Mouse (Mus musculus): ENCODE data around the gene Apold1. TPM values are rescaled to one million over a fixed set of nuclear protein-coding genes. Genes with fewer than 3 reads are reported as not detected.

Gene Apold1
- polyA plus RNA-seq, 1 experiment: 0.03 TPM

DNA sequence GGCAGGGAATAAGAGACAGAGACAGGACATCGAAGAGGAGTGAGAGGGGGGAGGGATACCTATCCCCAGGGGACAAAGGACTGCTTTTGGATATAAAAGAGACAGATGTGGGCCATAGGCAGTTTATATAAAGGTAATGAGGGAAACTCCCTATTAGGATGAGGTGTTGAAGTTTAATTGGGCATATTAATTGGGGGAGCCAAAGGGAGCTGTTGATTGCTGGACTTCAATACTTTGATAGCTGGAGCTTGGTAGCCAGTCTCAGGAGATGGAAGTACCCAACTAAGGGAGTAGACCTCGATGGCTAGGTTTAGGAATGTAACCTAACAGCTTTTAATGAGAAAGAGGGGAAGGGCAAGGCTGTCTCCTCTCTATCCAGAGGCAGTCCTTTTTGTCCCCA is 17.6 kb upstream of the Apold1 start:
- H3K27me3 ChIP-seq (ENCODE audit: control insufficient read depth): no peaks in the 10 kb centered on the region
- no peaks in the 10 kb centered on the region for H3K9me3 ChIP-seq (ENCODE audit: control insufficient read depth, low read length)
- peaks cover 10% of the 10 kb centered on the region for H3K36me3 ChIP-seq (ENCODE audit: control insufficient read depth)
- H3K4me1 ChIP-seq (ENCODE audit: control insufficient read depth): no peaks in the 10 kb centered on the region; the same call in 1 of the 2 replicates
- no peak for TF ChIP-seq GATA1 (IDR thresholded peaks at IDR 0.05; ENCODE audit: low read length)
- no peak for TF ChIP-seq TAL1 (IDR thresholded peaks at IDR 0.05; ENCODE audit: low read length)
- H3K4me3 ChIP-seq (replicated peaks): no peak overlapping the region

GRCm38 (mm10) chr6:134966681-134967080 is 14.8 kb upstream of the Apold1 start:
- H3K27me3 ChIP-seq (ENCODE audit: control insufficient read depth): no peaks in the 10 kb centered on the region; the same call in 1 of the 2 replicates
- no peak overlapping the region for H3K4me3 ChIP-seq (replicated peaks)
- TF ChIP-seq TAL1 (IDR thresholded peaks at IDR 0.05; ENCODE audit: low read length) (no peak), GATA1 (IDR thresholded peaks at IDR 0.05; ENCODE audit: low read length) (no peak)
- H3K9me3 ChIP-seq (ENCODE audit: control insufficient read depth, low read length): peaks cover 9% of the 10 kb centered on the region
- H3K4me1 ChIP-seq (ENCODE audit: control insufficient read depth): peaks cover 2% of the 10 kb centered on the region
- H3K36me3 ChIP-seq (ENCODE audit: control insufficient read depth): no peaks in the 10 kb centered on the region

DNA sequence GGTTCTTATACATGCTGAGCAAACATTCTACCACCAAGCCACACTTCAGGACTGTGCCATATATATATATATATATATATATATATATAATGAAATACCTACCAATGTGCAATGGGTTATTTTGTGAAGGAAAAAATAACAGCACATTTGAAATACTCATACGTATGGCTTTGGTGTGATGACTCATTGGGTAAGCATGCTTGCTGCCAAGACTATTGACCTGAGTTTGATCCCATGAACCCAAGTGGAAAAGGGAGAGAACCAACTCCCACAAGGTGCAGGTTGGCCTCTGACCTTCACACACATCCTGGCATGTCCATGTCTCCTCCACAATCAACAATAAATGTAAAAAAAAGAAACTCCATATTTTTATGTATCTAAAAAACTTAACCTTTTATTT is 13.2 kb upstream of the Apold1 start:
- TF ChIP-seq TAL1 (IDR thresholded peaks at IDR 0.05; ENCODE audit: low read length): no peak
- TF ChIP-seq GATA1 (IDR thresholded peaks at IDR 0.05; ENCODE audit: low read length): no peak
- Histone ChIP-seq H3K36me3 (ENCODE audit: control insufficient read depth) (no peaks in the 10 kb centered on the region), H3K9me3 (ENCODE audit: control insufficient read depth, low read length) (peaks cover 9% of the 10 kb centered on the region), H3K4me3 (replicated peaks) (no peak overlapping the region), H3K27me3 (ENCODE audit: control insufficient read depth) (no peaks in the 10 kb centered on the region; the same call in 1 of the 2 replicates), H3K4me1 (ENCODE audit: control insufficient read depth) (peaks cover 9% of the 10 kb centered on the region)

DNA sequence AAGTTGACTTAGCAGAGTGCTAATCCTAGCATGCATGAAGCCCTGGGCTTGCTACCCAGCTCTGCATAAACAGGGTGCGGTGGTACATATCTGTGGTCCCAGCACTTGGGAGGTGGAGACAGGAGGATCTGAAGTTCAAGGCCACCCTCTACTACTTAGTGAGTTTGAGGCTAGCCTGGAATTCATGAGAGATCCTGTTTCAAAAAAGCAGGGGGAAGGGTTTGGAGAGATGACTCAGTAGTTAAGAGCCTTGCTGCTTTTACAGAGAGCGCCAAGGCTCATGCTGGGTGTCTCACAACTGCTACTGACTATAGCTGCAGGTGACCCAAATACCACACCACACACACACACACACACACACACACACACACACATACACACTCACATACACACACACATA is 12.0 kb upstream of the Apold1 start:
- Histone ChIP-seq H3K4me1 (ENCODE audit: control insufficient read depth) (peaks cover 9% of the 10 kb centered on the region), H3K36me3 (ENCODE audit: control insufficient read depth) (no peaks in the 10 kb centered on the region), H3K9me3 (ENCODE audit: control insufficient read depth, low read length) (peaks cover 9% of the 10 kb centered on the region), H3K27me3 (ENCODE audit: control insufficient read depth) (no peaks in the 10 kb centered on the region; the same call in 1 of the 2 replicates), H3K4me3 (replicated peaks) (no peak overlapping the region)
- TF ChIP-seq TAL1 (IDR thresholded peaks at IDR 0.05; ENCODE audit: low read length): no peak
- TF ChIP-seq GATA1 (IDR thresholded peaks at IDR 0.05; ENCODE audit: low read length): no peak

GRCm38 (mm10) chr6:134972096-134972495 is 9.4 kb upstream of the Apold1 start:
- Histone ChIP-seq H3K4me1 (ENCODE audit: control insufficient read depth) (peaks cover 9% of the 10 kb centered on the region), H3K4me3 (replicated peaks) (no peak overlapping the region), H3K9me3 (ENCODE audit: control insufficient read depth, low read length) (peaks cover 9% of the 10 kb centered on the region), H3K36me3 (ENCODE audit: control insufficient read depth) (no peaks in the 10 kb centered on the region), H3K27me3 (ENCODE audit: control insufficient read depth) (peaks cover 3% of the 10 kb centered on the region)
- TF ChIP-seq GATA1 (IDR thresholded peaks at IDR 0.05; ENCODE audit: low read length): no peak
- no peak for TF ChIP-seq TAL1 (IDR thresholded peaks at IDR 0.05; ENCODE audit: low read length)

- no peaks in the 10 kb centered on the region for H3K36me3 ChIP-seq (ENCODE audit: control insufficient read depth)
- no peaks in the 10 kb centered on the region for H3K9me3 ChIP-seq (ENCODE audit: control insufficient read depth, low read length)
- H3K4me3 ChIP-seq (replicated peaks): no peak overlapping the region
- H3K27me3 ChIP-seq (ENCODE audit: control insufficient read depth): peaks cover 3% of the 10 kb centered on the region
- peaks cover 25% of the 10 kb centered on the region for H3K4me1 ChIP-seq (ENCODE audit: control insufficient read depth)
- TF ChIP-seq GATA1 (IDR thresholded peaks at IDR 0.05; ENCODE audit: low read length) (no peak), TAL1 (IDR thresholded peaks at IDR 0.05; ENCODE audit: low read length) (no peak)
These were observed 4.9 kb upstream of the Apold1 start for GRCm38 (mm10) chr6:134976628-134977027.

DNA sequence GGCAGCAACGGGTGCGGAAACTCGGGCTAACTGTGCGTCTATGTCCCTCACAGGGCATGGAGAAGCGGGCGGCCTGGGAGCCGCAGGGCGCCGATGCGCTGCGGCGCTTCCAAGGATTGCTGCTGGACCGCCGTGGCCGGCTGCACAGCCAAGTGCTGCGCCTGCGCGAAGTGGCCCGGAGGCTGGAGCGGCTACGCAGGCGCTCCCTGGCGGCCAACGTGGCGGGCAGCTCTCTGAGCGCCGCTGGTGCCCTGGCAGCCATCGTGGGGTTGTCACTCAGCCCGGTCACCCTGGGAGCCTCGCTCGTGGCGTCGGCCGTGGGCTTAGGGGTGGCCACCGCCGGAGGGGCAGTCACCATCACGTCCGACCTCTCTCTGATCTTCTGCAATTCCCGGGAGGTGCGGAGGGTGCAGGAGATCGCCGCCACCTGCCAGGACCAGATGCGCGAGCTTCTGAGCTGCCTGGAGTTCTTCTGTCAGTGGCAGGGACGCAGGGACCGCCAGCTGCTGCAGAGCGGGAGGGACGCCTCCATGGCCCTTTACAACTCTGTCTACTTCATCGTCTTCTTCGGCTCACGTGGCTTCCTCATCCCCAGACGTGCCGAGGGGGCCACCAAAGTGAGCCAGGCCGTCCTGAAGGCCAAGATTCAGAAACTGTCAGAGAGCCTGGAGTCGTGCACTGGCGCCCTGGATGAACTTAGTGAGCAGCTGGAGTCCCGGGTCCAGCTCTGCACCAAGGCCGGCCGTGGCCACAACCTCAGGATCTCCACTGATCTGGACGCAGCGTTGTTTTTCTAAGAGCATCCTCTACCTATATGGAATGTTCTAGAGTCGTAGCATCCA is 2.2 kb downstream of the Apold1 start:
- Histone ChIP-seq H3K36me3 (ENCODE audit: control insufficient read depth) (no peaks in the 10 kb centered on the region), H3K4me3 (replicated peaks) (peak overlapping the region; percentile 75), H3K4me1 (ENCODE audit: control insufficient read depth) (peaks cover 65% of the 10 kb centered on the region), H3K9me3 (ENCODE audit: control insufficient read depth, low read length) (no peaks in the 10 kb centered on the region), H3K27me3 (ENCODE audit: control insufficient read depth) (peaks cover 2% of the 10 kb centered on the region; the same call in 1 of the 2 replicates)
- TF ChIP-seq GATA1 (IDR thresholded peaks at IDR 0.05; ENCODE audit: low read length) (no peak), TAL1 (IDR thresholded peaks at IDR 0.05; ENCODE audit: low read length) (no peak)

- Histone ChIP-seq H3K27me3 (ENCODE audit: control insufficient read depth) (peaks cover 2% of the 10 kb centered on the region; the same call in 1 of the 2 replicates), H3K9me3 (ENCODE audit: control insufficient read depth, low read length) (no peaks in the 10 kb centered on the region), H3K4me3 (replicated peaks) (peak overlapping the region; percentile 75), H3K36me3 (ENCODE audit: control insufficient read depth) (no peaks in the 10 kb centered on the region), H3K4me1 (ENCODE audit: control insufficient read depth) (peaks cover 65% of the 10 kb centered on the region)
- TF ChIP-seq GATA1 (IDR thresholded peaks at IDR 0.05; ENCODE audit: low read length) (peak; percentile 94), TAL1 (IDR thresholded peaks at IDR 0.05; ENCODE audit: low read length) (peak; percentile 74)
These were observed 3.2 kb downstream of the Apold1 start for GRCm38 (mm10) chr6:134984748-134985147.

DNA sequence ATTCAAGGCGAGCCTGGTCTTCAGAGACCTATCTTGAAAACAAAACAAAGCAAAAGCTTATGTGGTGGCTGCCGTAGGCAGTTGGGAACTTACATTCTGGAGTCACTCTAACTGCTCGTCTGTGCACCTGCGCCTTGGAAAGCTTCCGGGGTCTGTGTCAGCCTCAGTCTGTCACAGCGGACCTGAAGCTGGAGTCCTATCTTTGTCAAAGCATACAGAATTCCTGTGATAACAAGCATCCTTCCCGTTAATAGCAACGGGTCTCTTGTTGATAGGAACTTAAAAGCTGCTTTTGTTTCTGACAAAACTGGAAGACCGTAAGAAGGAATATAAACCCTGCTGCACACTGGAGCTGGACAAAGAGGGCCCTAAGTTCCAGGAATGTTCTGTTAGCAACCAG is 6.9 kb downstream of the Apold1 start:
- no peaks in the 10 kb centered on the region for H3K9me3 ChIP-seq (ENCODE audit: control insufficient read depth, low read length)
- TF ChIP-seq GATA1 (IDR thresholded peaks at IDR 0.05; ENCODE audit: low read length) (no peak), TAL1 (IDR thresholded peaks at IDR 0.05; ENCODE audit: low read length) (no peak)
- no peak overlapping the region for H3K4me3 ChIP-seq (replicated peaks)
- H3K36me3 ChIP-seq (ENCODE audit: control insufficient read depth): no peaks in the 10 kb centered on the region
- H3K4me1 ChIP-seq (ENCODE audit: control insufficient read depth): peaks cover 37% of the 10 kb centered on the region
- peaks cover 12% of the 10 kb centered on the region for H3K27me3 ChIP-seq (ENCODE audit: control insufficient read depth)
